Mouse (Mus musculus): ENCODE measurements at regions not wholly inside any gene's neighbourhood (a gene's known extent, or its start where the extent isn't known, plus 50 kb on each side); places are given as distances from the start of the nearest gene placed in this dataset.

DNA sequence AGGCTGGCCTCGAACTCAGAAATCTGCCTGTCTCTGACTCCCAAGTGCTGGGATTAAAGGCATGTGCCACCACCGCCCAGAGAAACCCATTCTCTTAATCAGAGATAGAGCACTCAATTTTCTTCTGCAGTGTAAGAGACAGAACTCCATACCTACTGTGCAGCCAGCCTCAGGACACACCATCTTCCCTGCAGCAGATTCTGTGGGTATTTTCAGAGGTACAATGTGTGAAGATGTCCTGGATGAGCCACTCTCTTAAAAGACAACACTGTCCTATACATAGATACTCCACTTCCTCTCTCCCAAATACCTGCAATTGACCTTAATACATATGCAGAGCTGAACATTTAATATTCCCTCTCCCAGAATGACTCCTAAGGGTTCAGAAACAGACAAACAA lies 111.5 kb downstream of the Nr1d2 start:
- DNase-seq (ENCODE audit: low spot score in 2 of 2) = no peak

DNA sequence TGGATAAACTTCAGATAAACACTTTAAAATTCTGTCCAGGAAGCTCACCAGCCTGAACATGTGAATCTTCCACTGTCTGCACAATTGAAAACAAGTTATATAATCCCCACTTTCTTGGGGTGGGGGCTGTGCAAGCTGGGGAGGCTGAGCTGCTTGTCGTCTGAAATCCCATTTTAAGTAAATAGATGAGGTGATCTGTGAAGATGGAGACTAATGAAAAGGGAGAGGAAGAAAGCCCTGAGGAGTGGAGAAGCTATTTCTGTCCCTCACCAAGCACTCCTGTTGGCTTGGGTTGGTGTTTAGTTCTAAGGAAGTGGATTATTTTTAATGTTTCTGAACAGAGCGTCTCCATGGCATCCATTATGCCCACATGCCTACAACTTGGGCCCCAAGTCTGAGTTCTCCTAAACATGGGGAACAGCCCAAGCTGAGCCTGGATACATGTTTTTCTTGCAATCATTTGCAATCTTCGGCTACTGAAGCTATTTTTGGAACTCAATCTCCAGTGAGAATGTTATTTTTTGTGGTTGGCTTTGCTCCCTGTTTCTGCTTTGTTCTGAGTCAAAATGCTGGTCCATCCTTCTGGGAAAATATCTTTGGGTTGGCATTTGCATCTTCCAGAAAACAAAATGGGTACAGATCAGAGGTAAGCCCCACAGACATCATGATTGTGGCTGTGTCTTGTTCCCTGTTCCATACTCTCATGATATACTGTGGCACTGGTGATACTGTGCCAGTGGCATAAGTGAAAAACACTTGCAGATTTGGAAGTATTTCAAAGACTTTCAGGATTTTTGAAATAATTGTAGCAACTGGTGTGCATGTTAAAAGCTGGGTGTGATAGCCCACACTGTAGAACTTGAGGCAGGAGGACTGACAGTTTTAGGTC lies 131.8 kb downstream of the Nr1d2 start:
- DNase-seq (ENCODE audit: low spot score in 2 of 2) = peak; percentile 52 to 68

DNA sequence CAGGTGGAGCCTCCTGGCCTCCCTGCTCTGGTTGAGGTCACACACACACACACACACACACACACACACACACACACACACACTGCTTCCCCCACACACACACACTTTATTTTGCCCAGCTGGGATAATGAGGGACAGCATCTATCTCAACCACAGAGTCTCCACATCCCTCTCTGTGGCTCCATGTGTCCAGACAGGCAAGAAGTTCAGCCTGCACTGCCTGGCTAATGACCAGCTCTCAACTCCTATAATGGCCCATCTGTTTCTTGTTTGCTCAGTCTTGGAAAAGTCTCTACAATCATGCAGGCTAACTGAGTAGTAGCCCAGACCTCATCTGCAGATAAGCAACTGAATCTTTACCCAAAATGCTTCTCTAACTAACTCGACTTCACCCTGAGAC lies 133.3 kb downstream of the Nr1d2 start:
- DNase-seq (ENCODE audit: low spot score in 2 of 2) = no peak

DNA sequence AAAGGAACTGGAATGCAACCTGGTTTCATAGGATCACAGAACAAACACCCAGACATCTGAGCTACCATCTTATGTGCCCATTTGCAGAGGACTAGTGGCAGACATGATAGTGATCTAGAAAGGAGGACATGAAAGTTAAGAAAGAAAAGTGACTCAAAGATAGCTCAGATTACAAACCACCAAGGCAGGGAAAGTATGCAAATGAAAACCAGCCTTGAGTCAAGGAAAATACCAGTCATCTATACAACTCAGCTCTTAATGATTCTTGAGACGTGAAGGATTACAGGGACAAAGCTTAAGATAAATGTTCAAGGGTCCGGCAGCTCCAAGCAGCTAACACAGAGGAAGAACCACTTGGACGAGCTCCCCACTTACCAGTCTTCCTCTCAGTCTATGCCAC lies 138.7 kb downstream of the Nr1d2 start:
- no peak for DNase-seq (ENCODE audit: low spot score in 2 of 2)
